Comparison of ENCODE assay signal across 10 mouse cellular contexts in genomic region chr7:123069280-123069679, GRCm38 (mm10). TPM values are rescaled to one million over a fixed set of nuclear protein-coding genes. Genes with fewer than 3 reads are reported as not detected.
DNase-seq lines count a peak whose midpoint lies in the region; ATAC-seq lines count a peak whose summit lies in the region.
"Had no signal": no experiment of that assay in that cellular context is flagged by ENCODE, and none has a peak within 500 bp of the region (broad histone marks: within the 10 kb centered on the region; RNA-seq: fewer than 3 reads in every experiment).

No protein-coding gene starts in this region.

- H3K27me3 ChIP-seq in forebrain, embryonic 12.5 days = peaks cover 66% of the 10 kb centered on the region
- no peaks in the 10 kb centered on the region for H3K27me3 ChIP-seq in hindbrain, embryonic 16.5 days (replicated peaks; ENCODE audit: control insufficient read depth, insufficient read depth, low read length)
- H3K27me3 ChIP-seq: Patski; stomach, embryonic 15.5 days had no signal

- H3K9me3 ChIP-seq in forebrain, embryonic 12.5 days = 0 out of 2 replicates have a peak, but pooled peaks cover 6% of the 10 kb centered on the region
- no peaks in the 10 kb centered on the region for H3K9me3 ChIP-seq in hindbrain, embryonic 16.5 days (ENCODE audit: control insufficient read depth, low read length)
- H3K9me3 ChIP-seq: stomach, embryonic 15.5 days had no signal

- H3K4me3 ChIP-seq in forebrain, embryonic 12.5 days (replicated peaks) = no peak overlapping the region
- H3K4me3 ChIP-seq in hindbrain, embryonic 16.5 days (ENCODE audit: low read length) = no peak overlapping the region
- H3K4me3 ChIP-seq: stomach, embryonic 15.5 days had no signal

- peak; percentile 18 for DNase-seq in 3134 (ENCODE audit: extremely low read depth, insufficient read length, low spot score)
- DNase-seq in MN1 (ENCODE audit: low spot score) = peak; percentile 62
- no peak for DNase-seq in urinary bladder, adult 18-20 months (ENCODE audit: low spot score in 2 of 2)
- DNase-seq in testis, postnatal 14 days (ENCODE audit: low spot score) = no peak
- DNase-seq in right cerebral cortex, postnatal 4 days = no peak
- DNase-seq: kidney, adult 8-10 months had no signal

- no peaks in the 10 kb centered on the region for H3K36me3 ChIP-seq in forebrain, embryonic 12.5 days (replicated peaks)
- H3K36me3 ChIP-seq in hindbrain, embryonic 16.5 days (ENCODE audit: control insufficient read depth, insufficient read depth, low read length) = no peaks in the 10 kb centered on the region
- H3K36me3 ChIP-seq: stomach, embryonic 15.5 days had no signal

- WGBS in forebrain, embryonic 12.5 days = under 1% methylated on average over 4 of the region's 4 CpGs
- WGBS in hindbrain, embryonic 16.5 days = 12% methylated on average over 4 of the region's 4 CpGs

- peak; percentile 54 for ATAC-seq in forebrain, embryonic 12.5 days (ENCODE audit: low FRiP score)
- ATAC-seq in hindbrain, embryonic 16.5 days = peak; percentile 46

- no peak overlapping the region for H3K4me2 ChIP-seq in forebrain, embryonic 12.5 days
- no peak overlapping the region for H3K4me2 ChIP-seq in hindbrain, embryonic 16.5 days (ENCODE audit: low read length)
- H3K4me2 ChIP-seq: stomach, embryonic 15.5 days had no signal

- peaks cover 22% of the 10 kb centered on the region for H3K4me1 ChIP-seq in forebrain, embryonic 12.5 days
- peaks cover 12% of the 10 kb centered on the region for H3K4me1 ChIP-seq in hindbrain, embryonic 16.5 days (ENCODE audit: control insufficient read depth, insufficient read depth, low read depth, low read length)

- H3K9ac ChIP-seq in forebrain, embryonic 12.5 days = no peak overlapping the region
- H3K9ac ChIP-seq in hindbrain, embryonic 16.5 days (ENCODE audit: low read depth, low read length) = 0 out of 2 replicates have a peak overlapping the region, but pooled peaks have one; percentile 43
- H3K9ac ChIP-seq: stomach, embryonic 15.5 days had no signal

- peak overlapping the region; percentile 79 for H3K27ac ChIP-seq in forebrain, embryonic 12.5 days
- peak overlapping the region; percentile 73 for H3K27ac ChIP-seq in hindbrain, embryonic 16.5 days (ENCODE audit: low read depth, low read length)
- H3K27ac ChIP-seq: stomach, embryonic 15.5 days had no signal

RNA-seq across cellular contexts. Expression of gene Tnrc6a, which starts 54.4 kb away (rescaled TPM):
- polyA plus RNA-seq in forebrain, embryonic 12.5 days (2016; fragmentation: Nextera tagmentation; extraction: Ambion mirVana) = 75.3 and 76.5 TPM in 2 replicates
- polyA plus RNA-seq in hindbrain, embryonic 16.5 days (2015; fragmentation: Nextera tagmentation; extraction: Ambion mirVana) = 37.3 and 38.8 TPM in 2 replicates

Comparison
In these comparisons a context has a peak if more than half of its experiments do, and no peak if none do; other contexts are left out.
1. DNase-seq: peak in 3134 (single experiment) and MN1 (single experiment); none in urinary bladder, adult 18-20 months (0 of 2), testis, postnatal 14 days (single experiment) and right cerebral cortex, postnatal 4 days (single experiment).